Mouse (Mus musculus) layer of hippocampus, adult 9-10 months (tissue): ENCODE measurements at regions not wholly inside any gene's neighbourhood (a gene's known extent, or its start where the extent isn't known, plus 50 kb on each side); places are given as distances from the start of the nearest gene placed in this dataset.

Experiments used
- DNase-seq: peaks from one replicate; pipeline ENCODE4 v3.0.0; 2022; ENCODE audit warnings: low spot score

DNA sequence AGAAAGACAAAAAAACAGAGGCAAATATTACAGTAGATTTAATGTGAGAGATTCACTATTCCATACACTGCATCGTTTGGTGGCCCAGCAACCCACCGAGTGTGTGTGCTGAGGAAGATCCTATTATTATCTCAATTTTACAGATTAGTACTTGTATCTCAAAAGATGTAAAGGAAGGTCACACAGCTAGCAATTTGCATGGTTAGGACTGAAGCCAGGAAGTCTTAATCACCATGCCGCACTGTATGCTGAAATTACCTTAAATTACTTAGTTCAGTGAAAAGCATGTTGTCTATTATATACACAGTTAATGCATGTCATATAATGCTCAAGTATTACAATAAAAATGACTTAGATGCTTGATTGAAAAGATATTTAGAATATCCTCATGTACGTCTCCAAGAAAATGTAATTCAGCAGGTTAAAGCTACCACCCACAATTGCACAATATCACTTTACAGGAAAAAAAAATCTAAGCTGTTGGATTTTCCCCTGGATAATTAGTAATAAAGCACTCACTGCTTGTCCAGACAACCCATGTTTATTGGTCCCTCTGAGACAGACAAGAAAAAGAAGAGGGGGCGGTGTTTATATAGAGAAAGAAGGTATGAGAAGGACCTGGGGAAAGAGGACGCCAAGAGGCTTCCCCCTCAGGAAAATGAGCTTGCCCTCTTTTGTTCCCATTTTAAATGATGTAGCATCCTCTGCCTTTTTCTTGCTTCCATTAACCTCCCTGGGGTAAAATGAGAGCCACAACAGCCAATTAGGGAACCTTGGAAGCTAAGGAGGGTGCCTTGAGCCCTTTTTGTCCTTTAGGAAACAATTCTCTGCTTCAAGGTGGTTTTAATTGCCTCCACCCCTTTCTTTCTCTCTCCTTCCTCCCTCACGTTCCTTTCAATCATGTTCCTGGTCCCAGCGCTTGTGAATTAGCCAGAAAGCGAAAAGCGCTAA, 204.6 kb upstream of the Xrcc4 start:
- DNase-seq = no peak

DNA sequence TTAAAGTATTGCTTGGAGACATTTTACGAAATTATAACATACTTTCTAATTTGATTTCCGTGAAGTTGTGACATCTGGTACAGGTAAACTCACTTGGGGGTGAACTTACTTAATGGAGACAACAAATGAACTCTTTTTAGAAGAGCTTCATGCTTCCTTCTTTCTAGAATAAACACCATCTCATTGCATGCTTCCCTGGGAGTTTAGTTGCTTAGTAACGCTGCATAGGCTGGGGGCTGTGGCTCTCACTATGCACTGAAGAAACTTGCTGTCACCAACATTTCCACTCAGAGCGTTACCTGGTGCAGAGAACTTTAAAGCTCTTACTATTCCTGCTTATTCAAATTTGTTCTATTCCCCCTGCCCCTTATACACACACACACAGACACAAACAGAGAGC, 203.5 kb upstream of the Xrcc4 start:
- no peak for DNase-seq

DNA sequence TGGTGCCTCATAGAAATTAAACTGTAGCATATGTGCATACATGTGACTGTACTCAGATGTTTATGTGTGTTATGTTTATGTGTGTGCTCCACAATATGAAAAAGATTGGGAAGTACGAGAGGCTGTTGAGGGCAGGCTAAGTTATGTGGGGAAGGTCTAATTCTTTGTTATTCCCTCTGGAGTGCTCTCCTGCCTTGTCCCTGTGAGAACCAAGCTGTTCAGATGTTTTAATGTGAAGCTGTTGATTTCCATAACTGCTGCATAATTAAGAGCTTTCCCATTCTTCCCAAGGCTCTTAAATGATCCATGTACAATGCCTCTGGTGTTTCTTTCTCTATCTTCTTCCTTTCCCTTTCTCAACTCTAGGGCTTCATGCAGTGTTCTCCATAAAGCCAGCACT, 202.7 kb upstream of the Xrcc4 start:
- no peak for DNase-seq

DNA sequence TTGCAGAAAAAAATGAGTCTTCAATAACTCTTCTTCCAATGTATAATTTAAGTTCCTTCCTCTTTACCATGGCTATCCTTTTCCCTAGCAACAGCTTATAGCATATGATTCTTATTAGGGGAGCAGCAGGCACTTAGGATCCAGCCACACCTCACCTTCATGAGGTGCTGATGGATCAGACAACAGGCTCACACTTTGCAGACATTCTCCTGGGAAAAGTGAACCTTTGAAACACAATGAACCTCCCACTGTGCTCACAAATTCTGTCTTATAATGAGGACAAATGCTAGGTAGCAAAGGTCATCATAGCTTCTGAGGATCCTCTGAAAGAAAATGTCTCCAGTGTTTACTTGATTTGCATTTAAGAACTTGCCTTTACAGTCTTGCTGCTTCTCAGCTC, 191.6 kb upstream of the Xrcc4 start:
- DNase-seq = no peak

DNA sequence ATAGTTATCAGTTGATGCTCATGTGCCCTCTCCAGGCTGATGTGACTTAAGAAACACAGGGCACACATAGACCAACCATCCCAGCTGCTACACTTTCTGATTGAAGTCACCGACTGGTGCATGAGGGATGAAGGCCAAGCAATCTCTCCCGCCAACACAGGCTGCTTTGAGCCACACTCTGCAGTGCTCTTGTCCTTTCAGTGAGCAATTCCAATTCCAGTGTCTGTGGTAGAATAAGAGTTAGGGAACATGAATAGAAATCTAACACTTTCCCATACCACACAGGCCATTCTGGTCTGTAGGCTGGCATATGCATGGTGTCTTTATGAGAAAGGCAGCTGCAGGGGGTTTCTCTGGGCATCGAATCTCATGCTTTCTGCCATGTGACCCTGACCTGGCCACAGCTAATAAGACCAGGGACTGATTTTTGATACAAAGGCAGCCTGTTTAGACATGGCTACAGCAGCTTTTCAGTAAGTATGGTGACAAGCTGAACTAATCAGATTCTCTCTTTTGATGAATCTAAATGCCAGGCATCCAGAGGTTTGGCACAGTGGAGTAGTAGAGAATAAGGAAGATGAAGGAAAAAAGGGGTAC, 190.5 kb upstream of the Xrcc4 start:
- no peak for DNase-seq

DNA sequence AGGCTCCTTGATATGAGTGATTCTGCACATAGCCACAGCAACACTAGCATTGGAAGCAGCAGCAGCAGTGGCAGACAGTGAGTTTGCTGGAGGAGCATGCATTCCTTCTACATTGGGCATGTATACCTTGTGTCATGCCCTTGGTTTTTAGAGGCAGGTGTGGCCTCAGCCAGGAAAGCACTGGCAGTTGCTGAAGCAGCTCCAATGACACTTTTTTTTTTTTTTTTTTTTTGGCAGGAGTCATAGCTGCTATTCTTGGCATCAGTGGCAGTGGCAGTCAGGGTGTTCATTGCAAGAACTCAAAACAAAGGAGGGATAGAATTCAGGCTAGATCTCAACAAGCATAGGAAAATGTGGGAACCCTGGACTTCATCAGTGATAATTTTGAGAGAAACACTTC, 189.9 kb upstream of the Xrcc4 start:
- no peak for DNase-seq

DNA sequence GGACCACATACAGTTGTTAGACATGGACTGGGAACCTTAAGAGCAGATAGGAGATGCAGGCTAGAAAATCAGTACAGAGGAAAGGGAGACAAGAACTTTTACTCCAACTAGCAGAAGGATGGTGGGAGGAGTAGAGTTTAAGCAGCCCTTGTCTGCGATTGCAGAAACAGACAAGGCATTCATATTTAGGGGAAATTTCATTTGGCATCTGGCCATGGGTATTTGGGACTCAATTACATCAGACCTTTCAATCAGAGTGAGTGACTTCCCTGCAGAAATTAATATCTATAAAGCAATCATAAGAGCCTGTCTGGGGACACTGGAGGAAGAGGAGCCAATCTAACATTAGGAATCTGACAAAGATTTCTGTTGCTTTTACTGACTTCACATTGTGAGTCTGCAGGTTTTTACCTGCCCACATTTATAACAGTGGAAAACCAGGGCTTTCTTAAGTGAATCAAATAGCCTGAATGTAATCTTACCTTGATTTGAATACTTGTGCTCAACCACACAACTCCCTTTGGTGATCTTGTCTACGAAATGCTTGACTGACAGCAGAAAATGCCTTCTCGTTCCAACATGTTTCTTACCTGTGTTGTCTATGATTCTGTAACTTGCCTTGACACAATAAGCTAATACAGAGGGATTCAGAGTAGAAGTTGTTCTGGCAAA, 169.8 kb upstream of the Xrcc4 start:
- peak; percentile 30 for DNase-seq

DNA sequence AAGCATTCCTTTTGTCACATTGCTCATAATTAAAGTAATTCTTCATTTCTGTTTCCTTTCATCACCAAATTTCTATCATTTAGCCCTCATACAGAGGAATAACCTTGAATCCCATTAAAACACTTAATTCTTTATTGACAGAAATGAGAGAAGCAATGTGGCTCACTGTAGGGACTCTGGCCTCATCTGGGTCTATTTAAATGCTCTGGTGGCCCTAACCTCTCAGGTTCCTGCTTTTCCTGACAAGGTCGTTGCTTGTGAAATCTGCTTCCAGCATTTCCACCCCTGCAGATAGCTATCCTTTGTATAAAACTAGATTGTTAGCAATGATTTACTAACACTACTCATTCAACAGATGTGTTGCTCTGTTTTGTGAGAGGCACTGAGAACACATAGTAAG, 163.6 kb upstream of the Xrcc4 start:
- no peak for DNase-seq

DNA sequence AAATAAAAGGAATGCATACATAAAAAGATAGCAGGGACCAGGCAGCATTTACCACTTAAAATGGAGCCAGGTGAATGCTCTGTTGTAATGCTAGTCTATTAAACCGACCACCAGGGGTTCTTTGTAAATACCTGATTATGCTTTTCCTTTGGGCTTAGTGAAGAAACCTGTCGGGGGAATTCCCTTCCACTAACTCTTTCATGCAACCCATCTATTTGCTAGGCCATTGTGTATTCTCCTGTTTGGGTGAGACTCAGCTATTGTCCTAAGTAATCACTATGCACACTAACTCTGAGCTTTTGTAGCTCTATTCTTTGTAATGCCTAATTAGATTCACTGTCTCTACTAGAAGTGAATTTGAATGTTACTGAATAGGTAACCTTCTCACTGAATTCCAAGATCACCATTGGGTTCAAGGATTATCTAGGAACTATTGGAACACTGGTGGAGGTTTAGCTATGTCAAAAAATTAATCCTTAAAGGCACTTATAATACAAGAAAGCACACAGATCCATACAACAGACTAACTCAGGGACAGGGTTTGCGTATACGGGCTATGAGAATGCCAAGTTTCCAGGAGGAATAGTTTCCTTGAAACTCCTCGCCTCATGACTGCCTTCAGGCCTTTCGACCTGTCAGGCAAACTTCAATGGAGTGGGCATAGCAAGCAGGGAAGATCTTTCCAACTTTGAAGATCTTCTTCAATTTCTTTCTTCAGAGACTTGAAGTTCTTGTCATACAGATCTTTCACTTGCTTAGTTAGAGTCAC, 156.8 kb upstream of the Xrcc4 start:
- DNase-seq = no peak

DNA sequence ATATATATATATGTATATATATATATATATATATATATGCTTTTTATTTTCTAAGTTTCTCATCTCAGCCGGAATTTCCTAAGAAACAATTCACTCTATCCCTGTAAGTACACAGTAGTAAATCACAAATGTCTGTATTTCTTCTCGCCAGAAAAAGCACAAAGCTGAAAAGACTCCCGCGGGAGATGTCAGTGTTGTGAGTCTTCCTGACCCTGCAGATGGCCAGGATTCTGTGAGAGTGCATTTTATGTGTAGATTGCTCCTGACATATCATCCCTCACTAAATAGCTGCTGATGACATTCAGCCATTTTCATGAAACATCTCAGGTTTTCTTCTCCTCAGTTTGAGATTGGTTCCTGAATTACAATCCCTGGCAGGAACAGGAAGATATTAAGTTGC, 148.9 kb upstream of the Xrcc4 start:
- no peak for DNase-seq

DNA sequence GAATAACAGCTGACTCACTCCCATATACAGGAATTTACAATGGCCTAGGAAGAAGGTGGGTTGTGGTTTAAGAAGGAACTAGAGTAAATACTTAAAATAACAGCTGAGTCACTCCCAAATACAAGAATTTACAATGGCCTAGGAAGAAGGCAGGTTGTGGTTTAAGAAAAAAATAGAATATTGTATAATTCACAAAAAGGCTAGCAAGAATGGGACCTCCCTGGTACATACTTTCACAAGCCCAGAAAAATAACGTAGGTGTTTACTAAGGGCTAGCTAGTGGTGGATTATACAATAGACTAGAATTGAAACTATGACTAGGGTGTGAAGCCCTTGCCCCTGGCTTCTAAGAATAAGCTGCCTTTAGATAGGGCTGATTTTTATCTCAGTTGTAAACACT, 144.6 kb upstream of the Xrcc4 start:
- DNase-seq = no peak

DNA sequence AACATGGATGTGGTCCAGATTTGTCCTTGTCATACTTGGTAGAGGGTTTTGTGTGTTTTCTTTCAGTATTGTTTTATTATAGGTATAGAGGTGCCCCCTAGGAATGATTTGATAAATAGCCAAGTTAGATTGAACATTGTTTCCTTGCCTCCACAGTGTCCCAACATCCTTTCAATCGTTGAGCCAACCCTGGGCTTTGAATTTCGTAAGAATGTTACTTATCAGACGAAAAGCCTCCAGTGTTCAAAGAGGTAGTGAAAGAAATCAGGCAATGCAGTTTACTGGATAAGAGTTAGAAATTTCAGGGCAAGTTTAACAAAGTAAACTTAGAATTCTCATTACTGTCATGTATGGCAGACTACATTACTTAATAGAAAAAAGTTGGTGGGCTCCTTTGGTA, 144.2 kb upstream of the Xrcc4 start:
- no peak for DNase-seq

DNA sequence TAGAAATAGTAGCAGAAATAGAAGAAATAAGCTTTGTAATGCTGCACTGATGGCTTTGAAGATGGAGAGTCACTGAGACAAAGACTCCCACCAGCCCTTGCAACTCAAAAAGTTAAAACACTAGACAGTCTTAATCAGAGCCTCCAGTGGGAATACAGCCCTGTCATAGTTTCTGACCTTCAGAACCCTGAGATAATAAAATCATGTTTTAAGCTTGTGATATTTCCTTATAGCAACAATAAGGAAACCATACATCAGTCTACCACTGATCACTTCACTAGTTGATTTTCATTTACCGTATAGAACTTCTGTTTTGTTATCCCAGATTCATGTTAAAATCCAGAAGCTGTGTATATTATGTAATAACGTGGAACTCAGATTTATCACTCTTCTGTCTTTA, 139.7 kb upstream of the Xrcc4 start:
- no peak for DNase-seq

DNA sequence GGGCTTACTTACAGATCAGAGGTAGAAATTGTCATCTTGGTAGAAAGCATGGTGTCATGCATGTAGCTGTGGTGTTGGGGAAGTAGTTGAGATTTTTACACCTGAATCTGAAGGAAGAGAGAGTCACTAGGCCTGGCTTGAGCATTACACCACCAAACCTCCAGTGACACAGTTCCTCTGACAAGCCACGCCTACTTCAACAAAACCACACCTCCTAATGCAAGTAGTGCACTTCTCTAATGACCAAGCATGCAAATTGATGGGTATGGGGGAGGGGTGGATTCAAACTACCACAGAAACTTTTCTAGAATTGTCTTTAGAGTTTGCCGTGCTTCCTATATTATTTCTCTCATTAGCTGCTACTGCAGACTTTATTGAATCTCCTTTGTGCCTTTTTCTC, 136.8 kb upstream of the Xrcc4 start:
- DNase-seq = no peak

DNA sequence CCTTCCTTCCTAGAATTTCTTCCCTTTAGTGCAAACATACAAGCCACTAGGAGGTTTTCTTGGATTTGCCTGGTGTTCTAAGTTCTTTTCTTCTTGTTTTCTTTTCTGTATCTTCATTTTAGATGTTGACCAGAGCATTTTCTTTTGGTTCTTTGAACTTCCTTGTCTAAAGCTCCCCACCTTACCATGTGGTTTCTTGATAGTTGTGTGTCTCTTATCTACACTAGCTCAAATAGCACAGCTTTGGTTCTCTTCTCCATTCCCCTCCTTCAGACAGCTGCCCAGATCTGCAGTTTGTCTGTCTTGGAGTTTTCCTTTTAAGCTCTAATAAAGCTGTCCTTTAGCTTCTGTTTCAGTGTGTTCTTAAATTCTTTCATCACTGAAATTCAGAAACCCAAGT, 123.0 kb upstream of the Xrcc4 start:
- no peak for DNase-seq

DNA sequence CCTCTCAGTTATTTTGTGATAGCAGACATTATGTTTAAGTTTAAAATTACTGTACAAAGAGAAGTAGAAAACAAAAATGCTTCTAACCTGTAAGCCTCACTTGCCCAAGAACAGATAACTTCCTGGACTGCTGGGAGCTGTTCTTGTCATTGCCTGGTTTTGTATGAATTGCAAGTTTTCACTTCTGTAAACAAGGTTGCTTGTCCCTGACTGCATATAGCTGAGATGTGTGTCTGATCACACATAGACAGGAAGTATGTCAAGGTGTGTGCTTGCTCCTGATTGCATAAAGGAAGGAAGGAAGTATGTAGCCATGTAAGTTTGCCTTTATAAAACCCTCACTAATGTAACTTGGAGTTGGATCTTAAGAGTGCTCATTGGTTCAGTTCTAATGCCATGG, 118.5 kb upstream of the Xrcc4 start:
- no peak for DNase-seq
